Mouse (Mus musculus) NIH3T3 (cell line): ENCODE measurements around the gene Gjc3.
A peak's percentile ranks its signal among the peaks of the same experiment; 100 is the strongest.
"Not testable (repeated sequence)": the region's sequence is repeated elsewhere in the genome, so short reads cannot be mapped to it uniquely, and the experiment has no call there.

ENCODE experiments used
- DNase-seq: peaks from one replicate; pipeline ENCODE4 v3.0.0-alpha.2; 2012; ENCODE audit warnings: low read depth

Gene Gjc3

DNA sequence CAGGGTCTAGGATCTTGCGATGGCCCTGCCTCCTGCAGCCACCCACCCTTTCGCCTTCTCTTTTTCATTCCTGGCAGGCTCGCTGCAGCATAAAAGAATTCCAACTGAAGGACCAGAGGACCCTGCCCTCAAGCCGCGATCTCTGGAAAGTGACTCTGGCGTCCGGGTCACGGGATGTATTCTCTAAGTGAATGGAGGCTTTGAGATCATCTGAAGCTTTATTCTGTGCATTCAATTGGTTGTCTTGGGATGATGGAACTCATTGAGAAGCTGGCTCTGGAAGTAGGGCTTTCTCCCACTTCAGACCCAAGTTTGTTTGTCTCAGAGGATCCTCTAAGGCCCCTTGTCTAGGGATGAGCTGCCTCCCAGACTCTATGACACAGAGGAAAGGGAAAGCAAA is at the start of gene Gjc3:
TSS of gene Gjc3 (minus strand) at position 154 of the 400 bp plus-strand sequence.
- no peak for DNase-seq

DNA sequence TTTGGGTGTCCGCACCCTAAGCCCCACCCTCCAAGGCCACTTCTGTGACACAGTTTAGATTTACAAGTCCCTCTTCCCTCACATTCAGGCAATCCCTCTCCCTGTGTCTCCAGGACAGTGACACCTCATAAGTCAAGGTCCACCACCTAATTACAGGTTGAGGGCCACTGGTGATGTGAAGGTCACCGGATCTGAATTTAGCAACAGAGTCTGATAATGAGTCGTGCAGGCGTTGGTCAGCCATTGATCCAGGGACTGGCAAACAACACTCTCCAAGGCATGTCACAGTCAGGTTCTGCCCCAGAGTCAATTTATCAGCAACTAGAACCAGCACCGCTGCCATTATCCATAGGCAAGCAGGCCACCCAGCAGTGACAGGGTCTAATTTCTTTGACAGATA is 49.5 kb upstream of the Gjc3 start:
- no peak for DNase-seq

GRCm38 (mm10) chr5:138009437-138009836 is 46.5 kb upstream of the Gjc3 start:
- no peak for DNase-seq

DNA sequence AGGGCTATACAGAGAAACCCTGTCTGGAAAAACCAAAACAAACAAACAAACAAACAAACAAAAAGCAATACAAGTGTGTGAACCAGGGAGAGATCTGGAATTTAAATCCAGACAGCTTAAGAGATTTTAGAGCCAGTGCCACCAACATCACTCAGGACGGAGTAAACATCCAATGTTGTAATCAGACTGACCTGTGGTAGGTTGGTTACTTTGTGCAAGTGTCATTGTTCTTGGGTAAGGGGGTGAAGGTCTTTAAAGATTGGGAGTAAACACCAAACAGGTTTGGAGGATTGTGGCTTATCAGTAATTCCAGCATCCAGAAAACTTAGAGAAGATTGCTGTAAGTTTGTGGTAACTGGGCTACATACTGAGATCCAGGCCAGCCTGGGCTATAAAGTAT is 23.5 kb upstream of the Gjc3 start:
- no peak for DNase-seq

- DNase-seq, result no peak
Measured at GRCm38 (mm10) chr5:137981300-137981699, 18.4 kb upstream of the Gjc3 start, which contains the start of gene Azgp1. Gene Azgp1 (plus strand): TSS chr5:137981520.

DNA sequence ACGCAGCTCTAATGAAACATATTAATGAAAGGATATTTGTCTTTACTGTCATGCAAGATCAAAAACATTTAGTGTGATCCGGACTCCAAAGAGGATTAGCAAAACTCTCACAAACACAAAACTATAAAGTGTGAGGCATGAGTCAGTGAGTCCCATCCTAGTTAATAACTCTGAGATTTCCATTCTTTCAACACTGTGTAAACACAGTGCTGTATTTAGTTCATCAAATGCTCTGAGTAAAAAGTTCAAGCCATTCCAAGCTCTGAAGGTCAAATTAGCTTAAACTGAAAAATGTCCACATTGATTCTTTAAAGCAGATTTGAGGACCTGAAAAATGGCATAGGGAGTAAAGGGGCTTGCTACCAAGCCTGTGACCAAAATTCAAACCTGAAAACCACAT is 16.2 kb upstream of the Gjc3 start:
- DNase-seq, result no peak

GRCm38 (mm10) chr5:137977291-137977690 is 14.4 kb upstream of the Gjc3 start:
- DNase-seq, result no peak

DNA sequence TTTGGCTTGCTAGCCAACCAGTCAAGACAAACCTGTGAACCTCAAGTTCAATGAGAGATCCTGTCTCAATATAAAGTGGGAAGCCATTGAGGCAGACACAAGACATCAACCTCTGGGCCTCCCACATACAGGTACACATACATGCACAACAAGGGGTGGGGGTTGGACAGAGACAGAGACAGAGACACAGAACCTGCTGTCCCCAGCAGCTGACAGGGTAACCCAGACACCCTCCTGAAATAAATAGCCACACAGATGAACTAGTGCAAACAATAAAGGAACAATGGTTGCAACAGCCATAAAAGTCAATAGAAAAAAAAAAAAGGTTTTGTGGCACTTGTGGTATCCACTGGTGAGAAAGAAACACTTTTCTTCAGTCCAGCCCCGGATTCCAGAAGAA is 12.5 kb upstream of the Gjc3 start:
- DNase-seq, result no peak

DNA sequence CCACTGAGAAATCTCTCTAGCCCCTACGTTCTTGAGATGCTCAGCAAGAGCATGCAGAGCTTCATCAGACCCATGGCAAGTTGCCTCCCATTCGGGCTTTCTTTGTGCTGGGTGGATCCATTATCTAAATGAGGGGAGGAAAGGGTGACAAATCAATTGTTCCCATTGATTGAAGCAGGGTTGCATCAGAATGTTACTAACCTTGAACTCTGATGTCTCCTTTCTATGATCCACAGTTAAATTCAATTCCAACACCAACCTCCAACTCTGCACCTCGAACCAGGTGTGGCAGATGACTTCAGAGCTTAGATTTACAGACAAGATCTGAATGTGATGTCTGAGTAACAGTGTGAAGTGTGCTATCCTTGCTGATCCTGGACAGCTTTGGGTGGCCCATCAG is 11.8 kb upstream of the Gjc3 start:
- no peak for DNase-seq

- DNase-seq, result peak; percentile 47
Measured at GRCm38 (mm10) chr5:137973738-137974137, 10.8 kb upstream of the Gjc3 start.

- peak; percentile 16 for DNase-seq
Measured at GRCm38 (mm10) chr5:137973161-137973560, 10.3 kb upstream of the Gjc3 start.

GRCm38 (mm10) chr5:137966492-137966891 is 3.6 kb upstream of the Gjc3 start:
- no peak for DNase-seq

DNA sequence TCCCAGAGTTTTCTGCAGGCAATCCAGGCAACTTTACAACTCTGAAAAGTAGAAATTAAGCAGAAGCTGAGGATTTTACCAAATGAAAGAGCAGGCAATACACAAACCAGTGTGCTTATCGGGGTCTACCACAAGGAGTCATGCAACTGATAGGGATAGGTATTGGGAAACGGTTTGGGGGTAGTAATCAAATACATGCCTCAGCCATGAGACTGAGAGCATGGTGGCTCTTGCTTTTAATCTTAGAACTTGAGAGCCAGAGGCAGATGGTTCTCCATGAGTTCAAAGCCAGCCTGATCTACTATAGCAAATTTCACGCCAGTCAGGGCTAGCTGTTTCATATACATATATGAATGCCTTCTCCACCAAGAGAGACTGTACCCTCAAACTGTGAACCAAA is 6.5 kb downstream of the Gjc3 start:
- DNase-seq, result no peak

DNA sequence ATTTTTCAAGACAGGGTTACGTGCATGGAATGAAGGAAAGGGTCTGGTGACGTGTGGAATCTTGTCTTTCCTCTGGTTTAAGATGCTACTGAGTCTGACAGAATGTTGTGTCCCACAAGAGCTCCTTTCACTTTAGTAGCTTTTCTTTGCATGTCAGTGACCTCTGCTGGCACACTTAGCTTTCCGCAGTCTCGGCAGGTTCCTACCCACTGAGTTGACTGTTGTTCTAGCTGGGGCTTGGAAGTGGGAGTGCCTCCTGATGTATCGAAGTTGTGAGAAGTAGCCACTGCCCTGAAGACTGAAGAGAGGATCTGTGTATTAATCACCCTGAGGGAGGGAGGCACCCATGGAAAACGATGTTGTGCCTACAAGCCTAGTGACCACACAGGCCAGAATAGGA is 11.7 kb downstream of the Gjc3 start:
- peak; percentile 10 for DNase-seq

- no peak for DNase-seq
Measured at GRCm38 (mm10) chr5:137947303-137947702, 15.6 kb downstream of the Gjc3 start.

DNA sequence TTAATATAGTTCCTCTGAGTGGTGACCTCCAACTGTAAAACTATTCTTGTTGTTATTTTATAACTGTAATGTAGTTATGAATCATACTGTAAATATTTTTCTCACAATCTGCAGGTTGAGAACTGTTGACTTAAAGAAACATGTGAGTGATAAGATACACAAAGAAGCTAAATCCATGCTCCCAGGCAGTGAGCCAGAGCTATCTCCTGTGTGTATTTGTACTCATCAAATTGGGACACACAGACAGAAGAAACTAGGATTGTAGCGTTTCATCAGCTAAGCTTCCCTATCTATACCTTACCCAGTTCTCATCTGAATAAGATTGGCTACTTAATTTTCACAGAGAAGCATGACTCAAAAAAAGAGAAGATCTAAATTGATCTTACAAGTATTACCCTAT is 19.8 kb downstream of the Gjc3 start:
- DNase-seq, result no peak

DNA sequence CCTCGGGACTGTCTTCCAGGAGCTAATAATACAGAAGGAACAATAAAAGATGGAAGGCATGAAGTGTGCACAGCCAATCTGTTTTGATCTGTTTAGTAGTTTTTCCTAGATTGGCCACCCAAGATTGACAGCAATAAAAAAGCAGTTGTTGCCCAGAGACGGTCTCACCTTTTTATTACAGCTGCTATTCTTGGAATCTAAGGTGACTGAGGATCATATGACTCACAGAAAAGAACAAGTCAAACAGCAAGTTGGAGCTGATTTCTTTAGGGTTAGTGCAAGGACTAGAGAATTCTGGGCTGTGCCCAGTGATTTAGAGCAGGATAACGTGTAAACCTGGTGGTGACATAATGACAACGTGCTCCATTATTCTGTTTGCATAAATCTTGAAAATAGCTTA is 21.9 kb downstream of the Gjc3 start:
- DNase-seq, result no peak

- peak; percentile 20 for DNase-seq
Measured at GRCm38 (mm10) chr5:137937238-137937637, 25.7 kb downstream of the Gjc3 start.

DNA sequence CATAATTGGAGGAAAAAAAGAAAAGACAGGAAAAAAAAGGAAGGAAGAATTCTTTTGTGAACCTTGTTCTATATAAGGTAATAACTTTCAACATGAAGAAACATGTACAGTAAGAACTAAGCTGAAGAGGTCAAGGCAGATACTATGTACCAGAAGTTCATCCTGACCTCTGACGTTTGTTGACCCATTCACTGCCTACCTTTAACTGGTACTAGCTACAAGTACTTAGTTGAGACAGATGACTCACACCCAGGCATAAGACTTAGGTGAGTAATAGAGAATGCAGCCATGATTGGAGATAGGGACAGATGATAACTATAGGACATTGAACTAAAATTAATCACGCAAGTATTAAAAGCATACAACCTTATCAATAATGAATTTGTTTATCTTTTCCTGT is 26.4 kb downstream of the Gjc3 start:
- DNase-seq, result no peak

DNA sequence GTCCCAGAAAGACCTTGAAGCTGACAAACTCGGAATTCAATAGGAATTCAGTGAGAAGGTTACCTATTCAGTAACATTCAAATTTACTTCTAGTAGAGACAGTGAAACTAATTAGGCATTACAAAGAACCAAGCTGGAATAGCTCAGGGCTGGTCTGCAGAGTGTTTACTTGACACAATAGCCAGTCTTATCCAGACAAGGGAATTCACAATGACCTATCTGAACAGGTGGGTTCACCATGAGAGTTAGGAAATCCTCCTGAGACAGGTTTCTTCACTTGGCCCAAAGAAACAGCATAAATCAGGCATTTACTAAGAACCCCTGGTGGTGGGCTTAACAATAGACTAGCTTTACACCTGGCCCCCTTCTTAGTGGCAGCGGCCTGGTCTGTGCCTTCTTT is 29.0 kb downstream of the Gjc3 start:
- DNase-seq, result not testable (repeated sequence)

- DNase-seq, result no peak
Measured at GRCm38 (mm10) chr5:137928439-137928838, 34.5 kb downstream of the Gjc3 start.

- no peak for DNase-seq
Measured at GRCm38 (mm10) chr5:137922171-137922570, 40.7 kb downstream of the Gjc3 start.

DNA sequence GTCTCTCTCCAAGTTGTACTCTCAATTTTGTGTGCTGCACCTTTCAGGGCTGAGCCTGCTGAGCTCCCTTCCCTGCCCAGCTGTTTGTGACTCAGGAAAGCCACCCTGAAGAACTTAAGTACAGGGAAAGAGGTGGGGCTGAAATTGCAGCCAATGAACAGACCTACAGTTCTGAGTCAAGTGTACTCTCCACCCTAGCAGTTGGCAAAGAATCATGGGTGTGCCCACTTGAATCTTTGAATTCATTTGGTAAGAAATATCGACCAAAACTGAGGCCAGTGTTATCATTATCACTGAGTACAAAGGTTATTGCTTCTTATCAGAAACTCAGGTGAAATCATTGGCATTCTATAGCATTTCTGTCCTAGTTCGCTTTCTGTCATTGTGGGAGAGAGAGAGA is 41.4 kb downstream of the Gjc3 start, which contains the start of gene Cyp3a13:
TSS of gene Cyp3a13 (minus strand) at position 88 of the 400 bp plus-strand sequence.
- DNase-seq, result peak; percentile 44

- no peak for DNase-seq
Measured at GRCm38 (mm10) chr5:137915550-137915949, 47.3 kb downstream of the Gjc3 start.

DNA sequence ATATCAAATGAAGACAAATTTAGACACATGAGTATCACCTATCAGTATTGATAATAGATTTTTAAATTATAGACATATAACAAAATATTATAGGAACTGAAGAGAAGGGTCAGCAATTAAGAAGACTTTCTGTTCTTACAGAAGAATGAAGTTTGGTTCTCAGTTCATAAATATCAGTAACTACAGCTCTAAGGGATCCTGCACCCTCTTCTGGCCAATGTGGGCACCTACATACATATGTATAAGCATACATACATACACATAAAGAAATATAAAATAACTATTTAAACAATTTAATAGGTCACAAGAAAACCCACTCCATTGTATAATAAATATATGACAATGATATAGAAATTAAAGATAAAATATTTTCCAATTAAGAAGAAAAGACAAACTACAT is 48.4 kb downstream of the Gjc3 start:
- peak; percentile 8 for DNase-seq
